Mouse (Mus musculus): Measurements from ENCODE around the gene Myo16. TPM values are rescaled to one million over a fixed set of nuclear protein-coding genes. Genes with fewer than 3 reads are reported as not detected.

Myo16 gene
- polyA plus RNA-seq, 1 experiment, result not detected

DNA sequence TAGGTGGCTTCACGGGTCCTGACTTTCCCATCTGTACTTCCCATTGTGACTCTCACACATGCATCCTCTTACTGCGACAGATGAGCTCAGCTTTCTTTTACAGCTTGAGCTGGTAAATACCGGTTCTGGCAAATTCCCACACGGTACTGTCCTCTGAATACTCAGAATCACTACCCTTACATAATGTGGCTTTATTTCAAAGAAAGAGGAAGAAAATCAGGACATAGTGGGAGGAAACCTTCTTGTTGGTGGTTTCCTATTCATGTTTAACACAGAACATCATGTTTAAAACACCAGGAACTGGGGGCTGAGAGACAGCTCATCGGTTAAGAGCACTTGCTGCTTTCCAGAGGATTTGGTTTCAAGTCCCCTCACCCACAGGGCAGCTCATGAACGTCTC lies 384.6 kb downstream of the Myo16 start:
- Histone ChIP-seq H3K4me1 (no peaks in the 10 kb centered on the region), H3K27me3 (replicated peaks) (peaks cover 14% of the 10 kb centered on the region), H3K9me3 (peaks cover 8% of the 10 kb centered on the region), H3K4me3 (replicated peaks) (no peak overlapping the region), H3K36me3 (replicated peaks; ENCODE audit: low read length) (no peaks in the 10 kb centered on the region)
- TF ChIP-seq FLI1 (IDR thresholded peaks at IDR 0.05; ENCODE audit: low read length), result no peak
- no peak for TF ChIP-seq GATA1 (IDR thresholded peaks at IDR 0.05; ENCODE audit: borderline replicate concordance, low read length)

DNA sequence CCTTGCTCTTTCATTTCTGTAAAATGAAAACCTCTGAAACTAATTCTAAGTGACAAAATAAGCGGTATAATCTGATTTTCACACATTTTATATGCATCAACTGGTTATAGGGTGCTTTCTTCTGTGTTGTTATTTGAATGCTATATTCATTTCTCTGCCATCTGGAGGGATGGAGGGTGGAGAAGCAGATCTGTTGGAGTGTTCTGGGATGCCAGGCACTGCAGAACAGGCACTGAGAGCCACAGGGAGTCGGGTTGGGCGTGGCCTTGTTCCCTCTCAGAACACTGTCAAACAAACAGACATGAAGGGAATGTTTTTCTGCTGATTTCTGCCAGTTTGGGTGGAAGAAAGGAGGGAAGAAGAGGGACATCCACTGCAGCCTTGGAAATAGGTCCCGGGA lies 386.0 kb downstream of the Myo16 start:
- Histone ChIP-seq H3K36me3 (replicated peaks; ENCODE audit: low read length) (no peaks in the 10 kb centered on the region), H3K9me3 (peaks cover 21% of the 10 kb centered on the region), H3K4me3 (replicated peaks) (no peak overlapping the region), H3K4me1 (no peaks in the 10 kb centered on the region), H3K27me3 (replicated peaks) (peaks cover 11% of the 10 kb centered on the region)
- TF ChIP-seq GATA1 (IDR thresholded peaks at IDR 0.05; ENCODE audit: borderline replicate concordance, low read length) (no peak), FLI1 (IDR thresholded peaks at IDR 0.05; ENCODE audit: low read length) (no peak)

DNA sequence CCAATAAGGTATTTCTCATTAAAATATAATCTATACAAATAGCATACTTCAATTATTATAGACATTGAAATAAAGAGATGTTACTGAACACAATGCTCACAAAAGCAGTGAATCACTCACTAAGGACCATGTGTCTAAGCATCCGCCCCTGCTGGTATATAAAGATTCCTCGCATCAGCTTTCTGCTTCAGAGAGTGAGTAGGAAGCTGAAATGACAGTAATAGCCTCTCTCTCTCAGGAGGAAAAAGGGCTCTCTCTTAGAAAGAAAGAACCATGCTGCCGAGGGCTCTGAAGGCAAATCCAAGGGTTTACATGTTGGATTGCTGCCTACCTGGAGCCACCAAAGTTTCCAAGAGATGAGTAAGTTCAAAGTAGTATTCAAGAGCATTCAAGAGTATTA lies 392.2 kb downstream of the Myo16 start:
- peaks cover 32% of the 10 kb centered on the region for H3K9me3 ChIP-seq
- H3K4me1 ChIP-seq, result no peaks in the 10 kb centered on the region
- no peaks in the 10 kb centered on the region for H3K36me3 ChIP-seq (replicated peaks; ENCODE audit: low read length)
- H3K27me3 ChIP-seq (replicated peaks), result peaks cover 4% of the 10 kb centered on the region
- no peak overlapping the region for H3K4me3 ChIP-seq (replicated peaks)
- TF ChIP-seq FLI1 (IDR thresholded peaks at IDR 0.05; ENCODE audit: low read length), result no peak
- no peak for TF ChIP-seq GATA1 (IDR thresholded peaks at IDR 0.05; ENCODE audit: borderline replicate concordance, low read length)

DNA sequence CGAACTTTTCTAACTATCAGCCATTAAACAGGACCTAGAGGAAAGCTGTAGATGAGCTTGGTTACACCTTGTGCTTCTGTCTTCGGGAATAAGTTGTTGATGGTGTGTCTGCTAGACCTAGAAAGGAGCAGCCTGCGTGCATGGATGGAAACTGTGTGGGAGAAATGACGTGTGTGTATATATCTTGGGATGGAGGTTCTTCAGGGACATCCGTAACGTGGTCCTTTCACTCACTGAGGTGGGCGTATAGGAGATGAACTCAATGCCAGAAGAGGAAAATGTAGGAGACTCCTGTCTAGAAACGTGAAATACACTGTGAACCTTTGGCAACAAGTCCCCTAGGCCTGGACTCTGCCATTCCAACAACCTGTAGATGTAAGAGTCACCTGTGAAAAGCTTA lies 392.8 kb downstream of the Myo16 start:
- Histone ChIP-seq H3K36me3 (replicated peaks; ENCODE audit: low read length) (no peaks in the 10 kb centered on the region), H3K27me3 (replicated peaks) (peaks cover 6% of the 10 kb centered on the region), H3K4me3 (replicated peaks) (no peak overlapping the region), H3K4me1 (no peaks in the 10 kb centered on the region), H3K9me3 (peaks cover 32% of the 10 kb centered on the region)
- no peak for TF ChIP-seq FLI1 (IDR thresholded peaks at IDR 0.05; ENCODE audit: low read length)
- no peak for TF ChIP-seq GATA1 (IDR thresholded peaks at IDR 0.05; ENCODE audit: borderline replicate concordance, low read length)

DNA sequence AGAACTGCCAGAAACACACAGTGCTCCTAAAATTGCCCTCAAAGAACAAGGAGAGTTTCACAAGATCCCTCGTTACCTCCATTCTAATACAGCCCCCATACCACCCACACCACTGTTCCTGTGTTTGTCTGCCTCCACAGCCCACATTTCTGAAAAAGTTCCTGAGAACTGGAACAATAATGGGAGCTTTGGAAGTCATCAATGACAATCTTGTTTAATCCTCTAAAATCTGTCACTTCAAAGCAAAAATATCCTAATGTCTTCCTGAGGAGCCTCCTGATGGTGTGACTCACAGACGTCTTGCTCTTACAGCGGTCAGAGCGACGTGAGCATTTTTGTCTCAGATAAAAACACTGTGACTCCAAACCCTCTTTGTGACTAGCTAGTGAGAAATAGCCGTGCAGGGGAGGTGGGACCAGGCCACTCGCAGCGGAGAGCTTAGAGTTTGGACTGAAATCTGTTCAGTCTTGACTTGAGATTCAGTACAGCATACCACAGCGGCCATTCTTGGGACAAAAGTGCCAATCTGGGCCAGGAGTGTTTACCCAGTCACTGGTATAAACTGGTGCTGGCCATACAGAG lies 394.4 kb downstream of the Myo16 start:
- TF ChIP-seq GATA1 (IDR thresholded peaks at IDR 0.05; ENCODE audit: borderline replicate concordance, low read length), result no peak
- no peak for TF ChIP-seq FLI1 (IDR thresholded peaks at IDR 0.05; ENCODE audit: low read length)
- no peak overlapping the region for H3K4me3 ChIP-seq (replicated peaks)
- H3K9me3 ChIP-seq, result peaks cover 27% of the 10 kb centered on the region

DNA sequence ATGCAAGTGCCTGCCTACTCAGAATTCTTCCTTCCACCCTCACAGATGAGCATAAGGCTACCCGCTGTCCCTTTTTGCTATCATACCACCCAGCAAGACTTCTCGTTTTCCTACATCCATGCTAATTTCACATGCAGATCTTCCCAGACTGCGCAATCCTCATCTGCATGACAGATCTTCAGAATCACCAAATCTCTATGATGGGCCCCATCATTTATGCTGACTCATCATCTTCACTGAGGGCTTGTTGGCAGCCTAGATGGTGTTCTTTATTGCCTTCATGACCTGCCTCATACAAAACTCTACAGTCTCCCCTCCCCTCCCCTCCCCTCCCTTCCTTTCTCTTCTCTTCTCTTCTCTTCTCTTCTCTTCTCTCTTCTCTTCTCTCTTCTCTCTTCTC lies 395.7 kb downstream of the Myo16 start:
- TF ChIP-seq GATA1 (IDR thresholded peaks at IDR 0.05; ENCODE audit: borderline replicate concordance, low read length) (no peak), FLI1 (IDR thresholded peaks at IDR 0.05; ENCODE audit: low read length) (no peak)
- H3K4me1 ChIP-seq, result no peaks in the 10 kb centered on the region
- H3K27me3 ChIP-seq (replicated peaks), result peaks cover 7% of the 10 kb centered on the region
- H3K36me3 ChIP-seq (replicated peaks; ENCODE audit: low read length), result no peaks in the 10 kb centered on the region
- H3K4me3 ChIP-seq (replicated peaks), result no peak overlapping the region
- peaks cover 13% of the 10 kb centered on the region for H3K9me3 ChIP-seq

More for the DNA sequence above, 394.4 kb downstream of the Myo16 start:
- H3K27me3 ChIP-seq (replicated peaks), result peaks cover 7% of the 10 kb centered on the region
- H3K36me3 ChIP-seq (replicated peaks; ENCODE audit: low read length), result no peaks in the 10 kb centered on the region
- no peaks in the 10 kb centered on the region for H3K4me1 ChIP-seq

DNA sequence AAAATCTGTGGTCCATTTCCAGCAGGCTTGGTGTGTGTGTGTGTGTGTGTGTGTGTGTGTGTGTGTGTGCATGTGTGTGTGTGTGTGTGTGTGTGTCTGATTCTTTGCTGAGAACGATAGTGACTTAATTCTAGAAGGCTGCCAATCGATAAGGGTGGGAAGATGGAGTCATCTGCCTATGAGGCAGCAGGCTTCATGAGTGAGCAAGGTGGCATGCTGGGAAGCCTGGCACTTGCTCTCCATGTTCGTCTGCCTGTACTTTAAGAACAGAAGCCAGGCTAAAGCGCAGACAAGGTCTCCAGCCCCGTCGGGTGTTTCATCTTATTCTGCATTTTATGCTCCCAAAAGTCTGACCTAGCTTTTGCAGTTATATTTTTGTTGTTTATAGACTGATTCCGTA lies 404.2 kb downstream of the Myo16 start:
- Histone ChIP-seq H3K9me3 (no peaks in the 10 kb centered on the region; the same call in 1 of the 2 replicates), H3K4me3 (replicated peaks) (no peak overlapping the region), H3K27me3 (replicated peaks) (peaks cover 6% of the 10 kb centered on the region), H3K36me3 (replicated peaks; ENCODE audit: low read length) (no peaks in the 10 kb centered on the region), H3K4me1 (no peaks in the 10 kb centered on the region)
- TF ChIP-seq FLI1 (IDR thresholded peaks at IDR 0.05; ENCODE audit: low read length) (no peak), GATA1 (IDR thresholded peaks at IDR 0.05; ENCODE audit: borderline replicate concordance, low read length) (no peak)

DNA sequence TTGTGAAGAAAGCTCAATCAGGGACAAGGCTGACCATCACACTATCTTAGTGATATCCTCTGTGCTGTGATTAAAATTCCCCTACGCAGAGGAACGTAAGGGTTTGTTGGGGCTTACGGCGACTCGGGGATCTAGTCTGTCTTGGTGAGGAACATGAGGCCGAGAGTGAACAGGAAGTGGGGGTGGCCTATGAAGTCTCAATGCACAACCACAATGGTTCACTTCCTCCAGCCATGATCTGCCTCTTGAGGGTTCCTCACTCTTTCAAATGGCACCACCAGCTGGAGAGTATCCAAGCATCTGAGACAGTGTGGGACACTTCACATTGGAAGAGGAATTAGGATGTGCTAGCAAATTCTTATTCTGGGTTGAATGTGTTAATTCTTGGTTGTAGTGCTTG lies 405.8 kb downstream of the Myo16 start:
- Histone ChIP-seq H3K4me3 (replicated peaks) (no peak overlapping the region), H3K9me3 (no peaks in the 10 kb centered on the region; the same call in 1 of the 2 replicates), H3K4me1 (no peaks in the 10 kb centered on the region), H3K27me3 (replicated peaks) (peaks cover 6% of the 10 kb centered on the region), H3K36me3 (replicated peaks; ENCODE audit: low read length) (no peaks in the 10 kb centered on the region)
- TF ChIP-seq GATA1 (IDR thresholded peaks at IDR 0.05; ENCODE audit: borderline replicate concordance, low read length) (no peak), FLI1 (IDR thresholded peaks at IDR 0.05; ENCODE audit: low read length) (no peak)

DNA sequence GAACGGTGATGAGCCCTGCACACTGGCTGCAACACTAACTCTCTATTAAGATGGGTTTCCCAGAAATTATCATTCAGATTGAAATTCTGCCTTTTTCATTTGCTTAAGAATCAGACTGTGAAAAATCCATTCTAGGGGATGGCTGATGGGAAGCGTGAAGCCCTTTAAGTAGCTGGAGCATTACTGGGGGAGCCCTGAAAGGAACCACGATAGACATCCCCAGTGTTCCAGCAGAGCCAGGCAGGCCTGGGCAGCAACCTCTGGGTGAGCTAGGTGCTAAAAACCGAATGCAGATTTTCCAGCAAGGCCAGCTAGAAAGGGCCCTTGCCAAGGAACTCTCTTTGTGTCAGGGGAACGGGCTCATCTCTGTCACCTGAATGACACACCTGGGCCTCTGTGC lies 407.9 kb downstream of the Myo16 start:
- Histone ChIP-seq H3K4me3 (replicated peaks) (no peak overlapping the region), H3K9me3 (no peaks in the 10 kb centered on the region; the same call in 1 of the 2 replicates), H3K36me3 (replicated peaks; ENCODE audit: low read length) (no peaks in the 10 kb centered on the region), H3K4me1 (no peaks in the 10 kb centered on the region), H3K27me3 (replicated peaks) (peaks cover 7% of the 10 kb centered on the region)
- TF ChIP-seq FLI1 (IDR thresholded peaks at IDR 0.05; ENCODE audit: low read length), result no peak
- no peak for TF ChIP-seq GATA1 (IDR thresholded peaks at IDR 0.05; ENCODE audit: borderline replicate concordance, low read length)

DNA sequence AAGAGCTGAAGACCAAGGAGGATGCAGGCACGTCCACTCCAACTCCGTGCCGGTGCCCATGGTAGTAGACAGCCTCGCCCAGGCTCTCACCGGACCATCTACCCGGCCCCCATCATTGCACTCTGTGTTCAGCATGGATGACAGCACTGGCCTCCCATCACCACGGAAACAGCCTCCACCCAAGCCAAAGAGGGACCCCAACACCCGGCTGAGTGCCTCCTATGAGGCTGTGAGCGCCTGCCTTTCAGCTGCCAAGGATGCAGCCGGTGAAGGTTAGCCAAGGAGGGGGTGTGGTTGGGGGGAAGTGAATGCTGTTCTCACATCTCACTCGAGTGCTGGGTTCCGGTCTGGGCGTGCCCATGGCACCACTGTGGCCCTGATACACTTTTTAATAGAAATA lies 408.3 kb downstream of the Myo16 start:
- Histone ChIP-seq H3K9me3 (no peaks in the 10 kb centered on the region; the same call in 1 of the 2 replicates), H3K27me3 (replicated peaks) (peaks cover 7% of the 10 kb centered on the region), H3K36me3 (replicated peaks; ENCODE audit: low read length) (no peaks in the 10 kb centered on the region), H3K4me1 (no peaks in the 10 kb centered on the region), H3K4me3 (replicated peaks) (no peak overlapping the region)
- TF ChIP-seq FLI1 (IDR thresholded peaks at IDR 0.05; ENCODE audit: low read length) (no peak), GATA1 (IDR thresholded peaks at IDR 0.05; ENCODE audit: borderline replicate concordance, low read length) (no peak)

Measured in megakaryocyte, embryonic 14.5 days (primary cell).